Mouse (Mus musculus): ENCODE data around the gene Prodh2.

GRCm38 (mm10) chr7:30464816-30465300, 28.6 kb upstream of the Prodh2 start:
- TF ChIP-seq HCFC1 (IDR thresholded peaks at IDR 0.05; ENCODE audit: borderline replicate concordance, insufficient read depth, low read length) (no peak), CHD2 (IDR thresholded peaks at IDR 0.05; ENCODE audit: low read depth, low read length) (no peak), ZC3H11A (IDR thresholded peaks at IDR 0.05; ENCODE audit: borderline replicate concordance, low read depth, low read length) (no peak), MAFK (IDR thresholded peaks at IDR 0.05; ENCODE audit: insufficient read depth, low read depth, low read length) (no peak), ZNF384 (IDR thresholded peaks at IDR 0.05; ENCODE audit: low read depth, low read length) (no peak)
